Mouse (Mus musculus): ENCODE measurements at regions not wholly inside any gene's neighbourhood (a gene's known extent, or its start where the extent isn't known, plus 50 kb on each side); places are given as distances from the start of the nearest gene placed in this dataset.

DNA sequence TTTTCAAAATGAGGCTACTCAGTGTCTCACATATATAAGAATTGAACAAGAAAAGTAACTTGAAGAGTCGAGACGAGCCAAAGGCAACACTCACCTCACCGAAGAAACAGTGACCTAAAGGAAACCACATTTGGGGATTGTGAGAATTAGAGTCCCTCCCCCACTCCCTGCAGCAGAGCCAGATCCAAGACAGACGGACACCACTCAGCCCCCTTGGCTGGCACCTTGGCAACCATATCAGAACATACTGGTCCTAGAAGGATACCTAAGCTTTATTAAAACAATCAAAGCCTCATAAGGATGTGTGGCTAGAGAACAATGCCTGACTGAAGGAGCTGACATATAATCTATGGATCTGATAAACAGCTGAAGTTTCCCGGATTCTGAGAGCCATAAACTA is 112.5 kb downstream of the Atp6v1g3 start:
- 24% methylated on average over 5 of the region's 5 CpGs for WGBS
- H3K36me3 ChIP-seq, result no peaks in the 10 kb centered on the region
- ATAC-seq (ENCODE audit: low FRiP score), result no peak
- H3K9me3 ChIP-seq (replicated peaks), result no peaks in the 10 kb centered on the region
- no peak overlapping the region for H3K9ac ChIP-seq (replicated peaks)
- H3K4me2 ChIP-seq, result peak overlapping the region; percentile 53; the same call in 1 of the 2 replicates
- H3K4me1 ChIP-seq, result peaks cover 14% of the 10 kb centered on the region
- no peaks in the 10 kb centered on the region for H3K27me3 ChIP-seq (replicated peaks)
- H3K4me3 ChIP-seq (replicated peaks), result no peak overlapping the region
- H3K27ac ChIP-seq (replicated peaks), result no peak overlapping the region

DNA sequence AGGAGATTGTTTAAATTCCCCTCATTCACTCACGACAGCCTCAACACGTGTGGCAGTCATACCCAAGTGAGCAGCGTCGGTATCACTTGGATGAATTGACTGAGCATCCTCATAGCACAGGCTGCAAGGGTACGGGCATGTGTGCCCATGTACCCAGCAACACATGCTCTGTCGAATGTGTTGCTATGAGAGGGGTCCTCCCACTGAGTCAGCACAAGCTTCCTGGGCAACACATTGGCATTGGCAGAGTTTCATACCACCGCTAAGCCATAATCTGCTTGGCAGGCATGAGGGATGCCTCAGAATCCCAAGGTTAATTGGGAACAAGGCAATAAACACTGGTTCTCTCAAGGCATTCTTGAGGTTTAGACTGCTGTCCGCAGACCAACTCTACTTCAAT is 115.1 kb downstream of the Atp6v1g3 start:
- H3K9ac ChIP-seq (replicated peaks), result no peak overlapping the region
- no peaks in the 10 kb centered on the region for H3K27me3 ChIP-seq (replicated peaks)
- H3K36me3 ChIP-seq, result no peaks in the 10 kb centered on the region
- H3K27ac ChIP-seq (replicated peaks), result no peak overlapping the region
- H3K9me3 ChIP-seq (replicated peaks), result no peaks in the 10 kb centered on the region
- H3K4me3 ChIP-seq (replicated peaks), result no peak overlapping the region
- WGBS, result 84% methylated on average over 8 of the region's 8 CpGs
- ATAC-seq (ENCODE audit: low FRiP score), result no peak
- H3K4me1 ChIP-seq, result peaks cover 15% of the 10 kb centered on the region
- no peak overlapping the region for H3K4me2 ChIP-seq

DNA sequence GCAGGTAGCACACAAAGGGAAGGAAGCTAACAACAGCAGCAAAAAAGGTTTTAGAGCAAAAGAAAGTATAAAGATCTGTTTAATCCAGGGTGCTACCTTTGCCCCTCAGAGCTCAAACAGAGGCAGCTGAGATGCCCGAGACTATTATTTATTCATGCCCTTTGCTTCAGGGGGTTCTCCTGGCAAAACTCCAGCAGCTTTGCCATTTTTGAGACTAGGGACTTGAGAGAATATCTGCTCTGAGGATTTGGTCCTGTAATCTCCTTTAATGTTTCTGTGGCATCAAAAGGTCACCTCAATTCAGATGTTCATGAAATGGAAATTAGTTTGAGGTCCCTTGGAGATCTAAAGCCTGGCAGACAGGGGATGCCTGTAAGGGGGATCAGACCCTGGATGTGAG is 116.1 kb downstream of the Atp6v1g3 start:
- WGBS, result 61% methylated on average over 1 of the region's 1 CpGs
- no peak for ATAC-seq (ENCODE audit: low FRiP score)
- H3K4me2 ChIP-seq, result no peak overlapping the region

DNA sequence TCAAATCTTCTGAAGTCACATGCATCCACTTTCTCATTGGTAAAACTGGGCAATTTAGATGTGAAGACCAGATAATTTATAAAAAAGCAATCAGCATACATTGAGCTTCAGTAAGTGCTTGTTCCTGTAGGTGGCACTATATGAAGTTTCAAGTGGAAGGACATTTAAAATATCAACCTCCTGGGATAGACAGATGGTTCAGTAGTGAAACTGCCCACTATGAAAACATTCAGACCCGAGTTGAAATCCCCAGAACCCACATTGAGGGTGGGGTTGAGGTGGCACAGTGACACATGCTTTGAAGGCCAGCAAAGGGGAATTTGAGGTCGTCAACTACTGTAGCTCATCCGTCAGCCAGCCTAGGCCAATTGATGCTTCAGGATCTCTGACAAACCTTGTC is 145.1 kb downstream of the Atp6v1g3 start:
- no peak for ATAC-seq (ENCODE audit: low FRiP score)
- Histone ChIP-seq H3K9ac (replicated peaks) (no peak overlapping the region), H3K4me1 (no peaks in the 10 kb centered on the region), H3K27me3 (replicated peaks) (no peaks in the 10 kb centered on the region), H3K9me3 (replicated peaks) (no peaks in the 10 kb centered on the region), H3K4me3 (replicated peaks) (no peak overlapping the region), H3K27ac (replicated peaks) (no peak overlapping the region), H3K36me3 (no peaks in the 10 kb centered on the region), H3K4me2 (no peak overlapping the region)
- WGBS, result 79% methylated on average over 3 of the region's 3 CpGs

More for the DNA sequence above, 116.1 kb downstream of the Atp6v1g3 start:
- Histone ChIP-seq H3K4me1 (peaks cover 19% of the 10 kb centered on the region), H3K9ac (replicated peaks) (no peak overlapping the region), H3K36me3 (no peaks in the 10 kb centered on the region), H3K27ac (replicated peaks) (no peak overlapping the region), H3K9me3 (replicated peaks) (no peaks in the 10 kb centered on the region), H3K4me3 (replicated peaks) (no peak overlapping the region), H3K27me3 (replicated peaks) (no peaks in the 10 kb centered on the region)

DNA sequence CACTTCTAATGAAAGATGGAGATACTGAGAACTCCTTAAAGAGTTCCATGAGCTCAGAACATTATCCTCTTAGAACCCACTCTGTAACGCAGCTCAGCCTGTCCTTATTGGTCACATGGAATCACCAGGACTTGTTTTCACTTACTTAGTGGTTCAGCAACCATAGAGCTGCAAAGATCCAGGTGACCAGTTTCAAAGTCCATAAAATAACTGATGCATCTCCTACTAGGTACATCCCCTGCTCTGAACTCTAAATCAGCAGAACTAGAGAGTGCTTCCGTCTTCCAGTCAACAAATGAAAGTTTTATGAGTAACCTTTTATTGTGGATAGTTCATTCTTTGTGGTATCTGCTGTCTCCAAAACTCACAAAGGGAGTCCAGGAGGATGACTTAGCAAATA is 153.9 kb downstream of the Atp6v1g3 start:
- H3K4me2 ChIP-seq, result no peak overlapping the region
- H3K4me1 ChIP-seq, result no peaks in the 10 kb centered on the region
- H3K4me3 ChIP-seq (replicated peaks), result no peak overlapping the region
- WGBS, result 84% methylated on average over 2 of the region's 2 CpGs
- no peak overlapping the region for H3K27ac ChIP-seq (replicated peaks)
- no peaks in the 10 kb centered on the region for H3K9me3 ChIP-seq (replicated peaks)
- no peaks in the 10 kb centered on the region for H3K36me3 ChIP-seq
- ATAC-seq (ENCODE audit: low FRiP score), result no peak
- no peaks in the 10 kb centered on the region for H3K27me3 ChIP-seq (replicated peaks)
- no peak overlapping the region for H3K9ac ChIP-seq (replicated peaks)

Measured in neural tube, embryonic 15.5 days (tissue).